Mouse (Mus musculus): ENCODE measurements around the gene Efna3. TPM values are rescaled to one million over a fixed set of nuclear protein-coding genes. Genes with fewer than 3 reads are reported as not detected.

The Efna3 gene
- total RNA-seq, 1 experiment from 2014 or later, result 0.59 TPM

- DNase-seq, result no peak
These were observed 38.5 kb downstream of the Efna3 start for GRCm38 (mm10) chr3:89284261-89284660.

GRCm38 (mm10) chr3:89282291-89282643 is 40.5 kb downstream of the Efna3 start:
- DNase-seq, result no peak

GRCm38 (mm10) chr3:89281579-89282290 is 41.0 kb downstream of the Efna3 start:
- DNase-seq, result peak; percentile 92

- peak; percentile 61 for DNase-seq
These were observed 41.9 kb downstream of the Efna3 start, which contains the start of gene Efna1 for GRCm38 (mm10) chr3:89280606-89281511. TSS of gene Efna1 (minus strand) at chr3:89281142.

GRCm38 (mm10) chr3:89280050-89280605 is 42.6 kb downstream of the Efna3 start:
- peak; percentile 38 for DNase-seq

- peak; percentile 92 for DNase-seq
These were observed 43.4 kb downstream of the Efna3 start for GRCm38 (mm10) chr3:89279153-89279890.

GRCm38 (mm10) chr3:89278643-89279042 is 44.1 kb downstream of the Efna3 start:
- no peak for DNase-seq

- DNase-seq, result peak; percentile 62
These were observed 44.7 kb downstream of the Efna3 start for GRCm38 (mm10) chr3:89278107-89278506.

GRCm38 (mm10) chr3:89277281-89278021 is 45.3 kb downstream of the Efna3 start:
- peak; percentile 21 for DNase-seq

- DNase-seq, result no peak
These were observed 46.7 kb downstream of the Efna3 start for GRCm38 (mm10) chr3:89276061-89276460.

- DNase-seq, result peak; percentile 49
These were observed 51.0 kb downstream of the Efna3 start for GRCm38 (mm10) chr3:89271760-89272159.

GRCm38 (mm10) chr3:89270891-89271290 is 51.9 kb downstream of the Efna3 start:
- peak; percentile 78 for DNase-seq

- DNase-seq, result peak; percentile 94
These were observed 52.6 kb downstream of the Efna3 start, which contains the start of gene Slc50a1 for GRCm38 (mm10) chr3:89270051-89270755. TSS of gene Slc50a1 (minus strand) at chr3:89270570.

- DNase-seq, result no peak
These were observed 53.8 kb downstream of the Efna3 start for GRCm38 (mm10) chr3:89268916-89269315.

GRCm38 (mm10) chr3:89266439-89266893 is 56.3 kb downstream of the Efna3 start:
- DNase-seq, result peak; percentile 84

Other genes with a start within 250 kb of the Efna3 start
- gene Rusc1, start 229.7 kb downstream of the Efna3 start, total RNA-seq (2021), result 19.8 and 21.5 TPM in 2 replicates
- gene Gm43738, start 221.9 kb downstream of the Efna3 start, total RNA-seq (2021), result not detected in 2 replicates
- 99.6 and 157 TPM in 2 replicates for gene Fdps, start 221.0 kb downstream of the Efna3 start, total RNA-seq (2021)
- gene Pklr, start 186.8 kb downstream of the Efna3 start, total RNA-seq (2021), result 1.6 and 15.1 TPM in 2 replicates
- 3.3 and 5.3 TPM in 2 replicates for gene Hcn3, start 162.8 kb downstream of the Efna3 start, total RNA-seq (2021)
- gene Clk2, start 158.2 kb downstream of the Efna3 start, total RNA-seq (2021), result 50.3 and 69.1 TPM in 2 replicates
- gene Scamp3, start 145.5 kb downstream of the Efna3 start, total RNA-seq (2021), result 75.4 and 76.9 TPM in 2 replicates
- gene Fam189b, start 139.8 kb downstream of the Efna3 start, total RNA-seq (2021), result 15.0 and 21.1 TPM in 2 replicates
- gene Gba, start 120.0 kb downstream of the Efna3 start, total RNA-seq (2021), result 52.4 and 57.5 TPM in 2 replicates
- 9.0 and 12.7 TPM in 2 replicates for gene Thbs3, start 107.8 kb downstream of the Efna3 start, total RNA-seq (2021)
- 152 and 162 TPM in 2 replicates for gene Mtx1, start 95.9 kb downstream of the Efna3 start, total RNA-seq (2021)
- 0.64 and 1.3 TPM in 2 replicates for gene Muc1, start 93.9 kb downstream of the Efna3 start, total RNA-seq (2021)
- gene Krtcap2, start 77.0 kb downstream of the Efna3 start, total RNA-seq (2021), result 95.0 and 110 TPM in 2 replicates
- 1.4 and 3.2 TPM in 2 replicates for gene Trim46, start 76.7 kb downstream of the Efna3 start, total RNA-seq (2021)
- gene Dpm3, start 63.6 kb downstream of the Efna3 start, total RNA-seq (2021), result 107 and 116 TPM in 2 replicates
- gene Slc50a1, start 52.4 kb downstream of the Efna3 start, total RNA-seq (2021), result 40.4 and 54.7 TPM in 2 replicates
- 19.1 and 21.9 TPM in 2 replicates for gene Efna1, start 41.8 kb downstream of the Efna3 start, total RNA-seq (2021)
- gene Efna4, start 15.1 kb upstream of the Efna3 start, total RNA-seq (2021), result 0.26 and 0.68 TPM in 2 replicates
- 66.0 and 79.5 TPM in 2 replicates for gene Adam15, start 27.0 kb upstream of the Efna3 start, total RNA-seq (2021)
- gene Dcst2, start 39.0 kb upstream of the Efna3 start, total RNA-seq (2021), result 0.68 and 0.70 TPM in 2 replicates
- gene Dcst1, start 42.3 kb upstream of the Efna3 start, total RNA-seq (2021), result 0.30 and 0.71 TPM in 2 replicates
- gene Zbtb7b, start 71.8 kb upstream of the Efna3 start, total RNA-seq (2021), result 67.1 and 72.7 TPM in 2 replicates
- 0.26 TPM in 1 of 2 replicates, not detected in the other for gene Lenep, start 79.8 kb upstream of the Efna3 start, total RNA-seq (2021)
- gene Flad1, start 88.9 kb upstream of the Efna3 start, total RNA-seq (2021), result 42.2 and 43.8 TPM in 2 replicates
- gene Cks1b, start 95.4 kb upstream of the Efna3 start, total RNA-seq (2021), result 34.9 and 38.0 TPM in 2 replicates
- gene Shc1, start 95.5 kb upstream of the Efna3 start, total RNA-seq (2021), result 80.5 and 94.6 TPM in 2 replicates
- 36.4 and 48.3 TPM in 2 replicates for gene Pygo2, start 107.2 kb upstream of the Efna3 start, total RNA-seq (2021)
- 43.9 and 48.7 TPM in 2 replicates for gene Pbxip1, start 113.7 kb upstream of the Efna3 start, total RNA-seq (2021)
- gene Pmvk, start 131.6 kb upstream of the Efna3 start, total RNA-seq (2021), result 16.6 and 19.0 TPM in 2 replicates
- 5.3 and 5.7 TPM in 2 replicates for gene Kcnn3, start 197.2 kb upstream of the Efna3 start, total RNA-seq (2021)

Data from adrenal gland, postnatal 14 days (tissue).